Mouse (Mus musculus) spleen, adult 2 months (tissue): ENCODE measurements at regions not wholly inside any gene's neighbourhood (a gene's known extent, or its start where the extent isn't known, plus 50 kb on each side); places are given as distances from the start of the nearest gene placed in this dataset.

Experiments used
- DNase-seq, 2 experiments: peaks; one replicate each; pipeline versions ENCODE4 v3.0.0 to v3.0.0-alpha.2; 2012 to 2021; ENCODE audit warnings: low spot score in 2 of 2, low read depth in 1 of 2
- H3K27ac ChIP-seq: fragments of 200-500 bp; 2 replicates; pipeline ENCODE4 v1.5.1; 2012; ENCODE audit warnings: low read length, inconsistent platforms; ENCODE audit not compliant: insufficient read depth
- H3K27me3 ChIP-seq: fragments of 200-500 bp; 2 replicates; pipeline ENCODE4 v1.6.1; 2012; ENCODE audit warnings: mild to moderate bottlenecking, moderate library complexity, low read length, inconsistent platforms; ENCODE audit not compliant: control insufficient read depth, insufficient read depth
- H3K36me3 ChIP-seq: fragments of 200-500 bp; 2 replicates; pipeline ENCODE4 v1.6.1; 2012; ENCODE audit warnings: mild to moderate bottlenecking, low read length, inconsistent platforms; ENCODE audit not compliant: control insufficient read depth, insufficient read depth
- H3K4me1 ChIP-seq: fragments of 200-500 bp; 2 replicates; pipeline ENCODE4 v1.6.1; 2011; ENCODE audit warnings: inconsistent platforms; ENCODE audit not compliant: control insufficient read depth, insufficient read depth, insufficient read length
- H3K4me3 ChIP-seq: fragments of 200-500 bp; 2 replicates; pipeline ENCODE4 v1.5.1; 2011; ENCODE audit warnings: mild to moderate bottlenecking, inconsistent platforms; ENCODE audit not compliant: insufficient read depth, insufficient read length; ENCODE audit errors: extremely low read depth
- CTCF ChIP-seq: fragments of 200-500 bp; IDR thresholded peaks from 2 replicates; pipeline ENCODE4 v1.5.1; 2011; ENCODE audit warnings: mild to moderate bottlenecking, inconsistent platforms; ENCODE audit not compliant: insufficient read depth, insufficient read length, insufficient replicate concordance; ENCODE audit errors: extremely low read depth
- POLR2A ChIP-seq: fragments of 200-500 bp; IDR thresholded peaks from 2 replicates; pipeline ENCODE4 v1.6.1; 2011; ENCODE audit warnings: low read depth, low read length, inconsistent platforms
- WGBS: fragments of 180-500 bp; shearing (Covaris S2); methylation state at CpG from one replicate; pipeline ENCODE4 v1.1.7; 2018; 5-methylcytosine and 5-hydroxymethylcytosine counted together

DNA sequence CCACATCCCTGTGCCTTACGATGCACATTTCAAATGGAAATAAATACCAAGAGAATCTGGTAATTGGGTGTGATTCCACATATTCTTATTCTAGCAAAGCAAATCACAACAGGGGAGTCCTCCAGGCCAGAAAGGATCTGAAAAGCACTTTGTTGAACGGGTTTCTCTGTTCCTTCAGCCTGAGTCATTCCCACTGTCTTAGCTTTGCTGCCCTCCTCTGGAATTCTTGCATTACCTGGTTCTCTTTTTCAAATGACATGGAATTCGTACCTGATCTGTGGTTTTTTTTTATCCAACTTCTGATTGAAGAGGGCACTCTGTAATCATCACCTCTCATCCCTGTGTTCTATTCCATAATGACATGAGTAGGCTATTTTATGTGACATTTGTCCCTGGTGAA, 200.9 kb downstream of the Lurap1l start:
- Histone ChIP-seq H3K36me3 (no peaks in the 10 kb centered on the region), H3K27ac (no peak overlapping the region), H3K4me1 (no peaks in the 10 kb centered on the region), H3K4me3 (no peak overlapping the region), H3K27me3 (no peaks in the 10 kb centered on the region)
- no peak for TF ChIP-seq POLR2A
- TF ChIP-seq CTCF = no peak
- 62% methylated on average over 3 of the region's 3 CpGs for WGBS
- DNase-seq = no peak

- no peak for DNase-seq
- Histone ChIP-seq H3K27me3 (no peaks in the 10 kb centered on the region), H3K27ac (no peak overlapping the region), H3K4me1 (no peaks in the 10 kb centered on the region), H3K36me3 (no peaks in the 10 kb centered on the region), H3K4me3 (no peak overlapping the region)
- TF ChIP-seq POLR2A = no peak
- no peak for TF ChIP-seq CTCF
- WGBS = 83% methylated on average over 7 of the region's 7 CpGs
Measured at GRCm38 (mm10) chr4:81116411-81116810, 206.0 kb downstream of the Lurap1l start.

- no peak for TF ChIP-seq CTCF
- no peak for TF ChIP-seq POLR2A
- 73% methylated on average over 3 of the region's 3 CpGs for WGBS
- Histone ChIP-seq H3K36me3 (no peaks in the 10 kb centered on the region), H3K27ac (no peak overlapping the region), H3K27me3 (no peaks in the 10 kb centered on the region), H3K4me3 (no peak overlapping the region), H3K4me1 (no peaks in the 10 kb centered on the region)
- no peak for DNase-seq
Measured at GRCm38 (mm10) chr4:81124155-81124554, 213.7 kb downstream of the Lurap1l start.

- H3K4me1 ChIP-seq = no peaks in the 10 kb centered on the region
- 49% methylated on average over 2 of the region's 2 CpGs for WGBS
- DNase-seq = no peak
- no peak overlapping the region for H3K4me3 ChIP-seq
- H3K27me3 ChIP-seq = no peaks in the 10 kb centered on the region
- H3K36me3 ChIP-seq = no peaks in the 10 kb centered on the region
- TF ChIP-seq POLR2A (no peak), CTCF (no peak)
- no peak overlapping the region for H3K27ac ChIP-seq
Measured at GRCm38 (mm10) chr4:81129874-81130273, 219.4 kb downstream of the Lurap1l start.

GRCm38 (mm10) chr4:81173111-81173510, 262.7 kb downstream of the Lurap1l start:
- no peak overlapping the region for H3K27ac ChIP-seq
- 87% methylated on average over 2 of the region's 2 CpGs for WGBS
- no peaks in the 10 kb centered on the region for H3K36me3 ChIP-seq

GRCm38 (mm10) chr4:81177443-81178041, 265.1 kb downstream of the Mpdz start:
- DNase-seq = no peak
- Histone ChIP-seq H3K36me3 (no peaks in the 10 kb centered on the region), H3K27me3 (no peaks in the 10 kb centered on the region), H3K4me3 (no peak overlapping the region), H3K4me1 (no peaks in the 10 kb centered on the region), H3K27ac (no peak overlapping the region)
- WGBS = 31% methylated on average over 11 of the region's 11 CpGs
- TF ChIP-seq POLR2A (no peak), CTCF (no peak)

More at GRCm38 (mm10) chr4:81173111-81173510, 262.7 kb downstream of the Lurap1l start:
- no peak for TF ChIP-seq POLR2A
- TF ChIP-seq CTCF = no peak
- Histone ChIP-seq H3K27me3 (no peaks in the 10 kb centered on the region), H3K4me3 (no peak overlapping the region), H3K4me1 (no peaks in the 10 kb centered on the region)
- no peak for DNase-seq

GRCm38 (mm10) chr4:81178047-81178781, 264.4 kb downstream of the Mpdz start:
- H3K4me1 ChIP-seq = no peaks in the 10 kb centered on the region
- WGBS = 62% methylated on average over 14 of the region's 14 CpGs
- no peaks in the 10 kb centered on the region for H3K27me3 ChIP-seq
- no peak overlapping the region for H3K27ac ChIP-seq
- H3K36me3 ChIP-seq = no peaks in the 10 kb centered on the region
- H3K4me3 ChIP-seq = no peak overlapping the region
- DNase-seq = no peak
- TF ChIP-seq CTCF (no peak), POLR2A (no peak)
